Mouse (Mus musculus): ENCODE results near the gene 4930579G24Rik.

GRCm38 (mm10) chr3:79676411-79676810, 47.5 kb downstream of the 4930579G24Rik start:
- no peak for TF ChIP-seq GATA1 (IDR thresholded peaks at IDR 0.05; ENCODE audit: low read length)
- no peak for TF ChIP-seq TAL1 (IDR thresholded peaks at IDR 0.05; ENCODE audit: low read length)

Data from erythroblast, embryonic 14.5 days (primary cell).